Mouse (Mus musculus): ENCODE measurements around the gene Usp47. TPM values are rescaled to one million over a fixed set of nuclear protein-coding genes. Genes with fewer than 3 reads are reported as not detected.

The Usp47 gene
- total and polyA plus RNA-seq, 3 experiments, result 15.7 to 90.2 (median 78.0) TPM

- Histone ChIP-seq H3K27ac (no peak overlapping the region), H3K36me3 (ENCODE audit: control insufficient read depth, insufficient read depth, low read length) (no peaks in the 10 kb centered on the region), H3K9ac (ENCODE audit: low read depth, low read length) (no peak overlapping the region), H3K4me3 (no peak overlapping the region), H3K79me2 (replicated peaks; ENCODE audit: control insufficient read depth, insufficient read depth, low read length) (no peaks in the 10 kb centered on the region), H3K27me3 (ENCODE audit: control insufficient read depth, insufficient read depth, low read length) (no peaks in the 10 kb centered on the region), H3K4me1 (ENCODE audit: control insufficient read depth, insufficient read depth, low read length) (peaks cover 8% of the 10 kb centered on the region)
- no peak for TF ChIP-seq EP300 (IDR thresholded peaks at IDR 0.05; ENCODE audit: insufficient read depth, low read depth, low read length)
- TF ChIP-seq CTCF (IDR thresholded peaks at IDR 0.05), result no peak
- TF ChIP-seq POLR2A (IDR thresholded peaks at IDR 0.05; ENCODE audit: insufficient read depth, low read depth, low read length), result no peak
- DNase-seq, result no peak
- WGBS, result 90% methylated on average over 2 of the region's 2 CpGs
- intact Hi-C loops (cut with DNase I), result no loop called here
Measured at GRCm38 (mm10) chr7:112140725-112141124, 117.4 kb downstream of the Usp47 start.

- peaks cover 8% of the 10 kb centered on the region for H3K4me1 ChIP-seq (ENCODE audit: control insufficient read depth, insufficient read depth, low read length)
- no peak for DNase-seq
- H3K27ac ChIP-seq, result no peak overlapping the region
- TF ChIP-seq POLR2A (IDR thresholded peaks at IDR 0.05; ENCODE audit: insufficient read depth, low read depth, low read length) (no peak), EP300 (IDR thresholded peaks at IDR 0.05; ENCODE audit: insufficient read depth, low read depth, low read length) (no peak), CTCF (IDR thresholded peaks at IDR 0.05) (no peak)
- no peaks in the 10 kb centered on the region for H3K36me3 ChIP-seq (ENCODE audit: control insufficient read depth, insufficient read depth, low read length)
- intact Hi-C loops (cut with DNase I), result no loop called here
- H3K27me3 ChIP-seq (ENCODE audit: control insufficient read depth, insufficient read depth, low read length), result no peaks in the 10 kb centered on the region
- H3K9ac ChIP-seq (ENCODE audit: low read depth, low read length), result no peak overlapping the region
- WGBS, result 74% methylated on average over 3 of the region's 3 CpGs
- no peaks in the 10 kb centered on the region for H3K79me2 ChIP-seq (replicated peaks; ENCODE audit: control insufficient read depth, insufficient read depth, low read length)
- no peak overlapping the region for H3K4me3 ChIP-seq
Measured at GRCm38 (mm10) chr7:112142616-112143015, 119.3 kb downstream of the Usp47 start.

- TF ChIP-seq POLR2A (IDR thresholded peaks at IDR 0.05; ENCODE audit: insufficient read depth, low read depth, low read length), result no peak
- TF ChIP-seq EP300 (IDR thresholded peaks at IDR 0.05; ENCODE audit: insufficient read depth, low read depth, low read length), result no peak
- TF ChIP-seq CTCF (IDR thresholded peaks at IDR 0.05), result no peak
- H3K27me3 ChIP-seq (ENCODE audit: control insufficient read depth, insufficient read depth, low read length), result no peaks in the 10 kb centered on the region
- DNase-seq, result no peak
- H3K4me3 ChIP-seq, result no peak overlapping the region
- H3K9ac ChIP-seq (ENCODE audit: low read depth, low read length), result no peak overlapping the region
- H3K79me2 ChIP-seq (replicated peaks; ENCODE audit: control insufficient read depth, insufficient read depth, low read length), result no peaks in the 10 kb centered on the region
- H3K36me3 ChIP-seq (ENCODE audit: control insufficient read depth, insufficient read depth, low read length), result no peaks in the 10 kb centered on the region
- peaks cover 8% of the 10 kb centered on the region for H3K4me1 ChIP-seq (ENCODE audit: control insufficient read depth, insufficient read depth, low read length)
- WGBS, result 54% methylated on average over 7 of the region's 7 CpGs
- intact Hi-C loops (cut with DNase I), result no loop called here
- no peak overlapping the region for H3K27ac ChIP-seq
Measured at GRCm38 (mm10) chr7:112143090-112143500, 119.8 kb downstream of the Usp47 start.

- no peaks in the 10 kb centered on the region for H3K27me3 ChIP-seq (ENCODE audit: control insufficient read depth, insufficient read depth, low read length)
- no peaks in the 10 kb centered on the region for H3K36me3 ChIP-seq (ENCODE audit: control insufficient read depth, insufficient read depth, low read length)
- TF ChIP-seq POLR2A (IDR thresholded peaks at IDR 0.05; ENCODE audit: insufficient read depth, low read depth, low read length), result no peak
- TF ChIP-seq EP300 (IDR thresholded peaks at IDR 0.05; ENCODE audit: insufficient read depth, low read depth, low read length), result no peak
- no peak for TF ChIP-seq CTCF (IDR thresholded peaks at IDR 0.05)
- WGBS, result 67% methylated on average over 4 of the region's 4 CpGs
- H3K27ac ChIP-seq, result no peak overlapping the region
- H3K4me1 ChIP-seq (ENCODE audit: control insufficient read depth, insufficient read depth, low read length), result peaks cover 2% of the 10 kb centered on the region
- no peak overlapping the region for H3K9ac ChIP-seq (ENCODE audit: low read depth, low read length)
- no peaks in the 10 kb centered on the region for H3K79me2 ChIP-seq (replicated peaks; ENCODE audit: control insufficient read depth, insufficient read depth, low read length)
- DNase-seq, result no peak
- H3K4me3 ChIP-seq, result no peak overlapping the region
- intact Hi-C loops (cut with DNase I), result no loop called here
Measured at GRCm38 (mm10) chr7:112143978-112144377, 120.7 kb downstream of the Usp47 start.

DNA sequence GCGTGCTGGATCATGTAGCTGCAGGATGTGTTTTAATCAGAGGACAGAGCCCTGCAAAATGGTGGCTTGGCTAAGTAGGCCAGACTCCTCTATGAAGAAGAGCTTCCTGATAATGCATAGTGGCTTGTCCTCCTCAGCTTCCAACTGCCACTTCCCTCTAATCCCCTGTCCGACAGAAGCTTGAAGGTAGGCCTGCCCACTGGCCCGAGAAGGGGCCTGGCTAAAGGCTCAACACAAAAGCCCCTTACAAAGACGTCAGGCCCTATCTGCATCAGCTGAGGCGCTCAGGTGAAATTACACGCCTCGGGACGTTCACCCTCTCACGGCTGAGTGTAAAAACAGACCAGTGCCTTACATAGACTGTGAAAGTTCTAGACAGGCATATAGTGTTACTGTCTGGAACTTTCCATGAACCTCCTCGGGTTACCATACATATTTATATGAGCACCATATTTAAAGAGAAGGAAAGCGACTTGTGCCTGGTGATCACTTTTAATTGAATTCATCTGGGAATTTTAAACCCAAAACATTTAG is 121.4 kb downstream of the Usp47 start:
- intact Hi-C loops (cut with DNase I), result no loop called here
- no peak overlapping the region for H3K27ac ChIP-seq
- no peaks in the 10 kb centered on the region for H3K79me2 ChIP-seq (replicated peaks; ENCODE audit: control insufficient read depth, insufficient read depth, low read length)
- no peak overlapping the region for H3K9ac ChIP-seq (ENCODE audit: low read depth, low read length)
- no peaks in the 10 kb centered on the region for H3K36me3 ChIP-seq (ENCODE audit: control insufficient read depth, insufficient read depth, low read length)
- no peak for DNase-seq
- no peak for TF ChIP-seq EP300 (IDR thresholded peaks at IDR 0.05; ENCODE audit: insufficient read depth, low read depth, low read length)
- TF ChIP-seq POLR2A (IDR thresholded peaks at IDR 0.05; ENCODE audit: insufficient read depth, low read depth, low read length), result no peak
- TF ChIP-seq CTCF (IDR thresholded peaks at IDR 0.05), result no peak
- no peaks in the 10 kb centered on the region for H3K27me3 ChIP-seq (ENCODE audit: control insufficient read depth, insufficient read depth, low read length)
- H3K4me1 ChIP-seq (ENCODE audit: control insufficient read depth, insufficient read depth, low read length), result no peaks in the 10 kb centered on the region
- no peak overlapping the region for H3K4me3 ChIP-seq
- 86% methylated on average over 11 of the region's 11 CpGs for WGBS

- WGBS, result 46% methylated on average over 2 of the region's 2 CpGs
- intact Hi-C loops (cut with DNase I), result no loop called here
- Histone ChIP-seq H3K9ac (ENCODE audit: low read depth, low read length) (no peak overlapping the region), H3K4me3 (no peak overlapping the region), H3K79me2 (replicated peaks; ENCODE audit: control insufficient read depth, insufficient read depth, low read length) (no peaks in the 10 kb centered on the region), H3K36me3 (ENCODE audit: control insufficient read depth, insufficient read depth, low read length) (no peaks in the 10 kb centered on the region), H3K4me1 (ENCODE audit: control insufficient read depth, insufficient read depth, low read length) (no peaks in the 10 kb centered on the region), H3K27me3 (ENCODE audit: control insufficient read depth, insufficient read depth, low read length) (no peaks in the 10 kb centered on the region), H3K27ac (no peak overlapping the region)
- TF ChIP-seq CTCF (IDR thresholded peaks at IDR 0.05) (no peak), EP300 (IDR thresholded peaks at IDR 0.05; ENCODE audit: insufficient read depth, low read depth, low read length) (no peak), POLR2A (IDR thresholded peaks at IDR 0.05; ENCODE audit: insufficient read depth, low read depth, low read length) (no peak)
- DNase-seq, result peak in 1 of 2 experiments; percentile 55
Measured at GRCm38 (mm10) chr7:112147979-112148378, 124.7 kb downstream of the Usp47 start.
